Comparison of ENCODE assay signal across 8 mouse cellular contexts in the genomic region with DNA sequence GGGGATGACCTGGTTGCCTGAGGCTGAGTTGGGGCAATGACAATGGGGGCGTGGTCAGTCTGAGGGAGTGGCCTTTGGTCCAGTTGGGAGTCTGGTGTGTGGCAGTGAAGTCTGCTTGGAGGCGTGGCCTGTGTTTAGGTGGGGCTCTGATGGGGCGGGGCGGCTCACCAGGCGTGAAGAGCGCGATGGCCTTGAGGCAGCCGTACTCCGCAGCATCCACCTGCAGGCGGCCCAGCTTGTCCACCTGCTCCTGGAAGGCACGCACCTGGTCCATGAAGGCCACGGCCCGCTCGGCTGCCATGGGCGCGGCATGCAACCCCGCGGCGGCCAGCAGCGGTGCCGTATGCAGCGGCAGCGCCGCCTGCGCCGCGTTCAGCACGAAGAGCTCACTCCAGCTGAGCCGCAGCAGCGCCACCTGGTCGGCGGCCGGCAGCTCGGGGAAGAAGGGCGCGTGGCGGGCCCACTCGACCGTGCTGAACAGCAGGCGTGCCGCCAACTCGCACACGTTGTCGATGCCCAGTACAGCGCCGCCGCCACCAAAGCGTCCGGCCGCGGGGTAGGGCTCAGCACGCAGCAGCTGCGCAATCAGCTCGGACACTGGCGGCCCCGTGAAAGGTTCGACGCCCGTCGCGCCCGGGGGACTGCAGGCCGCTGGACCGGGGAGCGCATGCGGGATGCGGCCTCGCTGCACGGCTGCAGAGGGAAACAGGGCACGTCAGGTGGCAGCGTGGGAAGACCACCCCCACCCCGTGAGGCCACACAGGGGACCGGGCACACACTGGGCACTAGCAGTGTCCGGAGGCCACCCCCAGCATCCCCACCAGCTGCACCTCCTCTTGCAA. TPM values are rescaled to one million over a fixed set of nuclear protein-coding genes. Genes with fewer than 3 reads are reported as not detected.
A peak's percentile ranks its signal among the peaks of the same experiment; 100 is the strongest.
DNase-seq lines count a peak whose midpoint lies in the region; ATAC-seq and TF ChIP-seq lines count a peak whose summit lies in the region.

No protein-coding gene starts in this region.

- TF ChIP-seq POLR2A in testis, adult 2 months (IDR thresholded peaks at IDR 0.05; ENCODE audit: control insufficient read depth, low read depth, low read length): peak; percentile 42; the same call in 1 of the 2 replicates

- peak overlapping the region; percentile 41 for H3K4me3 ChIP-seq in liver, embryonic 15.5 days (replicated peaks)
- peak overlapping the region; percentile 1; the same call in 1 of the 2 replicates for H3K4me3 ChIP-seq in testis, adult 2 months (ENCODE audit: control insufficient read depth, low read depth, low read length)

- H3K36me3 ChIP-seq in liver, embryonic 15.5 days (replicated peaks): peaks cover 33% of the 10 kb centered on the region
- no peaks in the 10 kb centered on the region for H3K36me3 ChIP-seq in testis, adult 2 months (ENCODE audit: control insufficient read depth, insufficient read depth, low read length)

- H3K27me3 ChIP-seq in liver, embryonic 15.5 days: peaks cover 52% of the 10 kb centered on the region
- no peaks in the 10 kb centered on the region for H3K27me3 ChIP-seq in testis, adult 2 months (ENCODE audit: control insufficient read depth, insufficient read depth, low read length)

- WGBS in liver, embryonic 15.5 days (ENCODE audit: insufficient replicate concordance): 14% methylated on average over 74 of the region's 74 CpGs

- H3K4me2 ChIP-seq in liver, embryonic 15.5 days: peak overlapping the region; percentile 76

- H3K4me1 ChIP-seq in liver, embryonic 15.5 days (replicated peaks): peaks cover 51% of the 10 kb centered on the region
- peaks cover 17% of the 10 kb centered on the region for H3K4me1 ChIP-seq in testis, adult 2 months (ENCODE audit: control insufficient read depth, insufficient read depth, low read length)

- H3K9me3 ChIP-seq in liver, embryonic 15.5 days (replicated peaks): no peaks in the 10 kb centered on the region

- H3K27ac ChIP-seq in liver, embryonic 15.5 days (replicated peaks): no peak overlapping the region
- no peak overlapping the region for H3K27ac ChIP-seq in testis, adult 2 months (ENCODE audit: control insufficient read depth, insufficient read depth, low read depth, low read length)

- H3K9ac ChIP-seq in liver, embryonic 15.5 days: no peak overlapping the region

- no peak for ATAC-seq in liver, embryonic 15.5 days (ENCODE audit: insufficient read depth)

- no peak for TF ChIP-seq CTCF in testis, adult 2 months (IDR thresholded peaks at IDR 0.05; ENCODE audit: control insufficient read depth, insufficient read depth, insufficient replicate concordance, low read depth, low read length)

- peak; percentile 60 to 72 for DNase-seq in heart, adult 18-20 months
- no peak for DNase-seq in heart, adult 8-10 months (ENCODE audit: low spot score)
- DNase-seq in cerebellum, postnatal 14 days: peak; percentile 83 to 85
- peak; percentile 58 for DNase-seq in gastrocnemius, postnatal 14 days
- DNase-seq in kidney, adult 8-10 months: peak; percentile 94
- DNase-seq in natural killer cell, adult 2 months (ENCODE audit: low spot score in 2 of 2): peak; percentile 52 to 53

- intact Hi-C loops in gastrocnemius, postnatal 14 days (cut with DNase I; ENCODE audit: low total_unique reads): loop anchor here (10.0 kb wide), 1 partner anchor 89 kb away; the partner anchor contains the start of genes Abhd8, Dda1 and Mrpl34

RNA-seq across cellular contexts. Expression of gene Ocel1, which starts 4.7 kb away (rescaled TPM):
- total RNA-seq in heart, adult 18-20 months (2021): 10 to 100 TPM; 14.2 to 14.9 TPM
- 10 to 100 TPM; 11.2 to 15.0 (median 13.9) TPM for total RNA-seq in heart, adult 8-10 months (2022)
- total RNA-seq in gastrocnemius, postnatal 14 days (2021): 1 to 10 TPM; 5.9 to 7.5 TPM
- 4.6 and 5.2 TPM in 2 replicates for polyA plus RNA-seq in liver, embryonic 15.5 days (2015; fragmentation: Nextera tagmentation; extraction: Ambion mirVana)
- polyA plus RNA-seq in testis, adult 2 months (2012; rRNA removed): 36.5 and 45.0 TPM in 2 replicates

RNA-seq across cellular contexts. Expression of gene Nr2f6, which starts 6.0 kb away (rescaled TPM):
- 10 to 100 TPM; 48.0 to 53.8 TPM for total RNA-seq in heart, adult 18-20 months (2021)
- total RNA-seq in heart, adult 8-10 months (2022): 10 to 100 TPM; 44.3 to 52.2 (median 46.2) TPM
- total RNA-seq in gastrocnemius, postnatal 14 days (2021): 10 to 100 TPM; 16.0 to 21.5 TPM
- 24.1 and 27.0 TPM in 2 replicates for polyA plus RNA-seq in liver, embryonic 15.5 days (2015; fragmentation: Nextera tagmentation; extraction: Ambion mirVana)
- polyA plus RNA-seq in testis, adult 2 months (2012; rRNA removed): 10.2 and 10.8 TPM in 2 replicates

RNA-seq across cellular contexts. Expression of gene Use1, which starts 9.2 kb away (rescaled TPM):
- total RNA-seq in heart, adult 18-20 months (2021): 100 to 1,000 TPM; 163 to 174 TPM
- total RNA-seq in heart, adult 8-10 months (2022): 100 to 1,000 TPM; 176 to 184 (median 181) TPM
- total RNA-seq in gastrocnemius, postnatal 14 days (2021): 10 to 100 TPM; 96.4 to 100.0 TPM
- 38.7 and 41.1 TPM in 2 replicates for polyA plus RNA-seq in liver, embryonic 15.5 days (2015; fragmentation: Nextera tagmentation; extraction: Ambion mirVana)
- polyA plus RNA-seq in testis, adult 2 months (2012; rRNA removed): 158 and 169 TPM in 2 replicates

RNA-seq across cellular contexts. Expression of gene Ushbp1, which starts 19.8 kb away (rescaled TPM):
- 10 to 100 TPM; 20.4 to 23.2 TPM for total RNA-seq in heart, adult 18-20 months (2021)
- 10 to 100 TPM; 20.8 to 33.7 (median 22.0) TPM for total RNA-seq in heart, adult 8-10 months (2022)
- 10 to 100 TPM; 11.0 to 12.9 TPM for total RNA-seq in gastrocnemius, postnatal 14 days (2021)
- polyA plus RNA-seq in liver, embryonic 15.5 days (2015; fragmentation: Nextera tagmentation; extraction: Ambion mirVana): 3.3 and 5.2 TPM in 2 replicates
- 1.3 and 1.8 TPM in 2 replicates for polyA plus RNA-seq in testis, adult 2 months (2012; rRNA removed)

RNA-seq across cellular contexts. Expression of gene Babam1, which starts 20.9 kb away (rescaled TPM):
- 10 to 100 TPM; 67.9 to 69.8 TPM for total RNA-seq in heart, adult 18-20 months (2021)
- 10 to 100 TPM; 70.0 to 72.7 (median 71.3) TPM for total RNA-seq in heart, adult 8-10 months (2022)
- total RNA-seq in gastrocnemius, postnatal 14 days (2021): 10 to 100 TPM; 61.3 to 66.5 TPM
- polyA plus RNA-seq in liver, embryonic 15.5 days (2015; fragmentation: Nextera tagmentation; extraction: Ambion mirVana): 56.0 and 58.5 TPM in 2 replicates
- polyA plus RNA-seq in testis, adult 2 months (2012; rRNA removed): 70.6 and 76.6 TPM in 2 replicates
